In the genomic region with DNA sequence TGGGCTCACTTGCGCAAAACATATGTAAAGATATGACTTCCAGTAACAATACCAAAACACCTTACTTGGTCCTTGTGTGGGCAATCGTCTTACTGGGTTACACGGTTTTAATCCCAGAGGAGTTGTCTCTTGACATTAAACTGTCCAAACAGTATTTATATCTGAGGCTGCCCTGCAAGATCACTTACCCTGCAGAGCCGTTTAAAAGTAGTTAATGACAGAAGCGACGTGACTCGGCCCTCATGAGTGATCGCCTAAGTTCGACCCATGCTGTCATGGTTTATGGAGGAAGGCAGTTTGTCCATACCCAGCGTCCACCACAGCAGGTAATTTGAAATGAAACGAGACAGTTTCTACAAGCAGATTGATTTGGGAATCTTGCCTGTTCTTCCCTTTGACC, we compare ENCODE assay signal across 21 mouse cellular contexts.
"Had no signal": no experiment of that assay in that cellular context is flagged by ENCODE, and none has a peak within 500 bp of the region (broad histone marks: within the 10 kb centered on the region; RNA-seq: fewer than 3 reads in every experiment).

No protein-coding gene starts in this region.

- ATAC-seq: hindbrain, postnatal 0 days; inflammation-experienced regulatory T-cells, adult 6 months; intestine, embryonic 16.5 days had no signal

- H3K27me3 ChIP-seq: limb, embryonic 12.5 days; limb, embryonic 15.5 days; liver, embryonic 13.5 days; neural tube, embryonic 12.5 days; neural tube, embryonic 15.5 days; stomach, embryonic 15.5 days had no signal

- H3K9ac ChIP-seq: hindbrain, embryonic 14.5 days; limb, embryonic 12.5 days; limb, embryonic 15.5 days; liver, embryonic 13.5 days; neural tube, embryonic 12.5 days; neural tube, embryonic 15.5 days; stomach, embryonic 15.5 days had no signal

- DNase-seq: kidney, adult 18-20 months; kidney, postnatal 36 days; left cerebral cortex, postnatal 4 days; liver, embryonic 13.5 days; lung, adult 2 months; midbrain, embryonic 14.5 days; right cerebral cortex, adult 18-20 months; right cerebral cortex, postnatal 25 days; spleen, adult 18-20 months; thymus, postnatal 25 days had no signal

- H3K9me3 ChIP-seq: limb, embryonic 12.5 days; limb, embryonic 15.5 days; liver, embryonic 13.5 days; midbrain, embryonic 10.5 days; neural tube, embryonic 12.5 days; neural tube, embryonic 15.5 days; stomach, embryonic 15.5 days had no signal

- H3K36me3 ChIP-seq: limb, embryonic 12.5 days; limb, embryonic 15.5 days; liver, embryonic 13.5 days; midbrain, embryonic 10.5 days; neural tube, embryonic 12.5 days; neural tube, embryonic 15.5 days; stomach, embryonic 15.5 days had no signal

- H3K4me2 ChIP-seq: hindbrain, embryonic 14.5 days; limb, embryonic 12.5 days; limb, embryonic 15.5 days; liver, embryonic 13.5 days; neural tube, embryonic 12.5 days; neural tube, embryonic 15.5 days; stomach, embryonic 15.5 days had no signal

- H3K27ac ChIP-seq: hindbrain, embryonic 14.5 days; hindbrain, postnatal 0 days; limb, embryonic 12.5 days; limb, embryonic 15.5 days; liver, embryonic 13.5 days; macrophage; midbrain, embryonic 10.5 days; neural tube, embryonic 12.5 days; neural tube, embryonic 15.5 days; stomach, embryonic 15.5 days had no signal

- H3K4me3 ChIP-seq: limb, embryonic 12.5 days; limb, embryonic 15.5 days; liver, embryonic 13.5 days; midbrain, embryonic 10.5 days; neural tube, embryonic 12.5 days; neural tube, embryonic 15.5 days; stomach, embryonic 15.5 days had no signal
